Mouse (Mus musculus) frontal cortex, adult 2 months (tissue): Measurements from ENCODE around the gene Efna1. TPM values are rescaled to one million over a fixed set of nuclear protein-coding genes. Genes with fewer than 3 reads are reported as not detected.

Experiments used
- DNase-seq, 2 experiments: peaks; one replicate each; pipeline ENCODE4 v3.0.0; 2022; ENCODE audit warnings: low spot score in 1 of 2; ENCODE audit errors: extremely low spot score in 1 of 2
- polyA plus RNA-seq: library from polyadenylated mRNA; depleted of rRNA; stranded (reverse); fragments of >200 nt; gene quantifications from 2 replicates; pipeline ENCODE4 v1.2.3, GENCODE M21; 2012

Efna1 gene
- polyA plus RNA-seq, 1 experiment = 7.9 TPM

DNA sequence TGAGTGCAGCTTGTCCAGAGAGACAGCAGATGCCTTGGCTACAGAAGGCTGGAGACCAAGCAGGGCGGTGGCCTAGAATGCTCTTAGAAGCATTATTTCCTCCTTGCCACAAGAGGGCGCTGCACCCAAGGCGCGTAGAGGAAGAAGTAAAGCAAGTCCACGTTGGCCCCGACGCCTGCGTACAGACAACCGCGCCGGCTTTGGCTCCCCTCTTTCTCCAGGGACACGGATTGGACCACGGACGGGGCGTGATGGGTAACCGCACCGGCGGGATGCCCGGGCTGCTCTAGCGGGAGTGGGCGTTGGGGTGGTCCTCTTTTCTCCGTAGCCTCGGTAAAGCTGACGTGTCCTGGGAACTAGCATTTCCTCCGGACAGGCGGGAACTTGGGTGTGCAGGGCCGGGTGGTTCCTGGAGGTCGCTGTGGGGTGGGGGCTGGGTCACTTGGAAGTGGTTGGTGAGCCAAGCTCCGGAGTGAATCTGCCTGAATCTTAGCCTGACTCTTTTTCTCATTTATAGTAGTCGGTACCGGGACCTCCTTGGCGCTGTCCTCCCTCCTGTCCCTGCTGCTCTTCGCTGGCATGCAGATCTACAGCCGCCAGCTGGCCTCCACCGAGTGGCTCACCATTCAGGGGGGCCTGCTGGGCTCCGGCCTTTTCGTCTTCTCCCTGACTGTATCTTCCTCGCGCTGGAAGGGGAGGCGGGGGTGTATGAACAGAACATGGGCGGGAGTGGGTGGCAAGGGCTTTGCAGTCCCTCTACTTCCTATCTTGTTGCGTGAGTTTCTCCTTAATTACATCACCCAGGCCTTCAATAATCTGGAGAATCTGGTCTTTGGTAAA is 34.5 kb downstream of the Efna1 start, which contains the start of gene Trim46:
TSS of gene Trim46 (minus strand) at position 49 of the 840 bp plus-strand sequence.
- peak; percentile 88 to 93 for DNase-seq

DNA sequence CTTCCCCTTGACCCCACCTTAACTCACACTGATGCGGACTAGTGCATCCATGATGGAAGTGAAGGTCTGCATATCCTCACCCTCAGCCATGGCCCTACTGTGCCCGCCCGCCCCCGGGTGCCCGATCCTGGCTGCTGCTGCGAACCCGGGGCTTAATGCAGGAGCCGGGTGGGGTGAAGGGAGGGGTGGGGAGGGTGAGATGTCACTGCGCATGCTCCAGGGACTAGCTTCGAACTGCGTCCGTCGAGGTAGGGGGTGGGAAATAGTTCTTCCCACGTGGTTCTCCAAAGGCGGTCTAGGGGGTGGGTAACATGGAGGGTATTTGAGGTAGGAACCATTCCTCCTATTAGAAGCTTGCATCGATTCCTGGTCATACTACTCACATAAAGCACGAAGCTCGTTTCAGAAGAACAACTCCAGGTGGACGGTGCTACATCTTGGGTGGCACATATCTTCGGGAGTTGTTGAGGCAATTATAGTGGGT is 35.2 kb downstream of the Efna1 start, which contains the start of gene Krtcap2:
TSS of gene Krtcap2 (plus strand) at position 279 of the 484 bp plus-strand sequence.
- peak; percentile 62 to 82 for DNase-seq

DNA sequence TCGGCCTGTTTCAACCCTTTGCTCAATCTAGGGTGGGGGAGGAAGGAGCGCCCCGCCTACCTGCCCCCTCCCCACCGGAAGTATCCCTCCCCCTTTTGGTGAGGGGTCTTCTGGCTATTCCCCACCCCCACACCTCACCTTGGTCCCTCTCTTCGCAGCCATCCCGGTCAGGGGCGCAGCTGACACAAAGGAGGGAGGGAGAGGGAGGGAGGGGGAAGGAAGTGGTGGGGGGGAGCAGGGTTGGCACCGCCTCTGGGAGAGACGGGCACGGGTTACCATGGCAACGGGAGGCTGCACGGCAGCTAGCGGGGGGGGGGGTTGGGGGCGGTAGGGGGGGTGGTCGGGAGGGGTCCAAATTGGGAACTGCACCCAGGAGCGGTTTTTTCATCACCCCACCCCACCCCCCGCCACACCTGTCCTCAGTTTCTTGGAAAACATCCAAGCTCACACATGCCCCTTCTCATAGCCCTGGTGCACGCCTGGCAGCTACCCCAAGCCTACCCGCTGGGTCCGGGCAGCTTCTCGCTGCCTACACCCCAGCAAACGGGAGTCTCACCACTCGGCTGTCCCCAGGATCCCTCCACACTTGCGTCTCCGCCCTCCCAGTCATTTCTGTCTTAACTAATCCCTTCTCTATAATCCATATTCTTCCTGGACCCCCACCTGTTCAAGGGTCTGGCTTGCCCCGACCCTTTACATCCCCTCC is 35.8 kb downstream of the Efna1 start:
- DNase-seq = peak in 1 of 2 experiments; percentile 75

DNA sequence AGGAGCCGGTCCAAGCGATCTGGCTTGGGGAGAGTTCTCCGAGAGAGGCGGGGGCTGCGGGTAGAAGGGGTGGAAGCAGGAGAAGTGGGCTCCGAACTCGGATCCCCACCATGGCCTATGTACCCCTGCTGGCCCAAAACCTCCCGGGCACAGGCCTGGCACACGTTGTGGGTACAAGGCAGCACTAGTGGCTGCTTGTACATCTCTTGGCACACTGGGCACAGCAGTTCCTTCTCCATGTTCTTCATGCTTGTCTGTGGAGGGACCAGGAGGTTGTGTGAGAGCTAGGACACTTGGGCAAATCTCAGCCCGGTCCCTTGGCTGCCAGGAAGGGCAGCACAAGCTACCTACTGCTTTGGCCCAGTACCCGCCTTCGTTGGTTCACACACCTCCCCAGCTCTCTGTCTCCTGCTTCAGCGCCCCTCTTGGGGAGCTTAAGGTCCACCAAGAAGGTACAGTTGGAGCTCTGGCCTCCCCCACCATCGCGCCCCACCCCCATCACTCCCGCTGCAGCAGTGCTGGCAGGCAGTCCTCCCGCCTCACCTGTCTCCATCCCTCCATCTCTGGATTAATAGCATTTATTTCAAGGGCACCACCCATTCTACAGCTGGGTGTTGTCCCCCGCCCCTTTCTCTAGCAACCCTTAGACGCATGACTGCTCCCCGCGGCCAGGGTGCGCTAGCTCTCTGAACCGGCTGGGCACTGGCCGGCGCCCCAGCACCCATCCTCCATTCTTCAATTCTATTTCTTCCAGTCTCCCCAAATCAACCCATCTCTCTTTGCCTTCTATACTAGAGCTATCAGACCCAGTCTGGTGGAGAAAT is 36.6 kb downstream of the Efna1 start:
- no peak for DNase-seq

DNA sequence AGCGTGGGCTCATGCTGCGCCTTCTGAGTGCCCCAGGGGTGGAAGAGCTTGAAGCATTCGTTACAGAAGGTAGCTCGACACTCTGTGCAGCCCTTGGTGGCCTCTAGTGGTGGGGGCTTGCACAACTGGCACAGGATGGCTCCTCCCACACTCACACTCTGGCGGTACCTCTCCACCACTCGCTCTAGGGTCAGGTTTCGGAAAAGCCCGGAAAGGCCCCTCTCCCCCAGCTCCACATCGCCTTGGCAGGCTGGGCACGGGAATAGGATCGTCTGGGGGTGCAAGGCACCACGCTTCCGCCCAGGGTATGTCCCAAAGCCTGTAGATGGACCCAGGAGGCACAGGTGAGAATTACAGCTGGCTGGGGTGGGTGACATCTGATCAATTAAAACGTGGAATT is 37.3 kb downstream of the Efna1 start:
- DNase-seq = no peak

DNA sequence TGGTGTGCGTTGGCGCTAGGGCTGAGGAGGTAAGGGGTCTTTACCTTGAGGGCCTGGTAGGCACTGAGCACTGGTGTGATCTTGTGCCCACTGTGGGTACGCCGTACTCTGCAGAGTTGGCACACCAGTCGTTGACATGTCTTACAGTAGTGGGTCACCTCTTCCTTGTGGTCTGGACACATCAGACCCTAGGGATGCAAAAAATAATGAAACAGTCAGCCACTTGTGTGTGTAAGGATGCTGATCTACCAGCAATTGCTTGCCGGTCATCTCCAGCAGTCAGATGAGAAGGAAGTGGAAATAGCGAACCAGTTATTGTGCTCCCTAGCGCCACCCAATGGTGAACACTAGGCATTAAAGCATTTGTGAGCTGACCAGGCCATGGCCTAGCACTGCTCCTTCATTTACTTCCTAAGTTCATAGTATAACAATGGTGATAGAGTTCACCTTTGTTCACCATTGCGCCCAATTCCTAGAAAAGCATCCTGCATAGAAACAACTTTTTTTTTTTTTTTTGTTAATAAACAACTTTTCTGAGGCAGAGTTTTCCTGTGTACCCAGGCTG is 38.5 kb downstream of the Efna1 start:
- peak in 1 of 2 experiments; percentile 79 for DNase-seq

DNA sequence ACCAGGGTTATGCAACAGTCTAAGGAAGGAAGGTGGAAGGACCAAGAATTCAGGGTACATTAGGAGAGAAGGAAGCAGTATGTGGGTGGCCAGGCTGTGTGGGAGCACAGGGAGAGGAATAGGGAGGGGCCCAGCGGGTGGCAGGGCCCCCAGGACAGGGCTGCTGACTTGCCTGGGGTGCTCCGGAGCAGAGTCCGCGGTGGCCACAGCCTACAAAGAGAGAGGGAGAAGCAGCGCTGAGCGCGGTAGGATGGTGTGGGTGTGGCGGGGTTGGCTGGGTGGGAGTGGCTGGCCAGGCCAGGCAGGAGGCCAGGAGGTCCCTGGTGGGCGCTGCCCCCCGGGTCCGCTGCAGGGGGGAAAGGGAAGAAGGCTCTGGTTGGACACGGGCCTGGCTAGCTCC is 42.4 kb downstream of the Efna1 start:
- no peak for DNase-seq

DNA sequence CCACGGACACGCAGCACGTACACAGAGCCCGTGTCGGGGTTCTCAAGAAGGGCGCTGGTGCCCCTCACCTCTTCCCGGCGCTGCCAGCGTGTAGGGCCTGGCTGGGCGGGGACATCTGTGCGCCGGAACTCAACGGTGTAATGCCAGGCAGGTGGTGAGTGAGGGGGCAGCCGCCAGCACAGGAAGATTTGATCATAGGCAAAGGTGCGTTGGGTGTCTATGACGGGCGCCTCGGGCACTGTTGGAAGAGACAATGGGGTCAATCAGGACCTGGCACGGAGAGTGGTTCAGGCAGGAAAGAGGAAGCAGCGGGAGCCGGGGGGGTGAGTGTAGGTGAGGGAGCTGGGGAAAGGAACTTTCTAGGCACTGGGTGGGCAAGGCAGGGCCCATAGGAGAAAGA is 43.3 kb downstream of the Efna1 start:
- DNase-seq = no peak

DNA sequence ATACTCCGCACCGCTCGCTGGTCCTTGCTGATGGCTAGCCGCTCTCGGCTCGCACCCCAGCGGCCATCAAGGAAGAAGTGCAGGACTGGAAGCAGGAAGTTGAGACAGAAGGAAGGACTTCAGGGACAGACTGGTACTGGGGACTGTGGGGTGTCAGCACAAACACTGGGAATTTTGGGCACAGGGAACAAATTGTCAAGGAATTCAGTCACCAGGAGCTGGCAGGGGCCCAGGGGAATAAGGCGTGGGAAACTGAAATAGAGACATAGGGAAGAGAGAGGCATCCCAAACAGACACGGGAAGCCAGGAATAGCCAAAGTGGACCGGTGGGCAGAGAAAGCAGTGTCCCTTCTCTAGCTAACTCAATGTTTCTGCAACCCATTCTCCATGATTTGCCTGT is 44.4 kb downstream of the Efna1 start:
- DNase-seq = peak in 1 of 2 experiments; percentile 57

DNA sequence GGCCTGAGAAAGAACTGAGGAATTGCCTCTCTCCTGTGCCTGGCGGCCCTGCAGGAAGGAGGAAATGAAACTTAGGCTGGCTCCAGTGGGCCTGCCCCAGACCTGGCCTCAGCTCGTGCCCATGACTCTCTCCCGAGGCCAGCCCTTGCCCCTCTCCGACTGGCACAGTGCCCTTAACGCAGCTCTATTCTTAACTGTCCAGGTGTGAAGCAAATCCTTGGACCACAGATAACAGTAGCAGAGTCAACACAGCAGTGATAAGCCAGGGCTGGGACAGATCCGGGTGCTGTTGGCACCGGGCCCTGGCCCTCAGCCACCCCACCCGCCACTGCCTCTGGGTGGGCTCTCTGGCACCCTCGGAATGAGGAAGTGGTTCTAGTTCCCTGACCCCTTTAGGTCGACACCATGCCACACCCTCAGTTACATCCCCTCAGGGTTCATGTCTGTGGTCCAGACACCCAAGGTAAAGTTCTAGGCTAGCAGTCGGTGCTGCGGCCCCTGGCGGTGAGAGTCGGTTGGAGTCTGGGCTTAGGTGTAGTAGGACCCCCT is 47.3 kb downstream of the Efna1 start:
- DNase-seq = no peak

DNA sequence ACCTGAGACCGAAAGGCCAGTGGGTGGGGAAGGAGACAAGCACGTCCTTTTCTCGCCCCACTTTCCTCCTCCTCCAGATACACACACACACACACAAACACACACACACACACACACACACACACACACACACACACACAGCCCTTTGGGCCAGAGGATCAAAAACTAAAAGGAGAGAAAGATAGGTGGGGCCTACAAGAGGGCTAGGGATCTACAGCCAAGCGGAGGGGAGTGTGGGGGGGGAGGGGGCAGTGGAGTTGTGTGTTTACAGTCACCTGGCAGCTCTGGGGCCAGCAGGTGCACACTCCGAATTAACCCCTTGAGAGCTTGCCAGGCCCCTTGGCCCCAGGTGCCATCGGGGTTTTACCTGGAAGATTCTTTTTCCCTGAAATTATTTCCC is 48.3 kb downstream of the Efna1 start:
- DNase-seq = no peak

DNA sequence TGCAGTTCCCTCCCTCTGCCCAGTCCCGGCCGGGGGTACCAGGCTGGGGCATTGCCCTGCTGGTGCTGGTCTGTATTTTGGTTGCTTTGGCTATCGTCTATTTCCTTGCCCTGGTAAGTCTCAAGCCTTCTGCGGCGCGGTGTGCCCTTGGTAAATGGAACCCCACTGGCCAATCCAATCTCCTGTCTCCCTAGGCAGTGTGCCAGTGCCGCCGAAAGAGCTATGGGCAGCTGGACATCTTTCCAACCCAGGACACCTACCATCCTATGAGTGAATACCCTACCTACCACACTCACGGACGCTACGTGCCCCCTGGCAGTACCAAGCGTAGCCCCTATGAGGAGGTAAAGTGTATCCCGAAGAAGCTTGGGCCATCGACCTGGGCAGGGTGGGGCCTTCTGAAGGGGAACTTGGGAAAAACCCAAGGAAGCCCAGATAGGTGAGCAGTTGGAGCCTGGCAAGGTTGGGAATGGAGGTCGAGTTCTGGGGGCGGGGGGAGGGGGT is 49.1 kb downstream of the Efna1 start:
- no peak for DNase-seq

DNA sequence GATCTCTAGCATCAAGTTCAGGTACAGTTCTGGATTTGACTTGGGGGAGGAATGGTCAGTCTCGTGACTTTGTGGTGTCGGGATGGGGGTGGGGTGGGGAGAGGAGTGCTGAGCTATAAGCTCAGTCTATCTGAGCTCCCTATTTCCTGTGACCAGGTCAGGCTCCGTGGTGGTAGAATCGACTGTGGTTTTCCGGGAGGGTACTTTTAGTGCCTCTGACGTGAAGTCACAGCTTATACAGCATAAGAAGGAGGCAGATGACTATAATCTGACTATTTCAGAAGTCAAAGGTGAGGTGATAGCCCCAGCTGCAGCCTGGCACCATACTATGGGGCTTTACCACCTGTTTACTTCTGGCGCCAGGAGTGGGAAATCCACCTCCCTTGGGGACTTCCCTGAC is 49.6 kb downstream of the Efna1 start:
- no peak for DNase-seq

DNA sequence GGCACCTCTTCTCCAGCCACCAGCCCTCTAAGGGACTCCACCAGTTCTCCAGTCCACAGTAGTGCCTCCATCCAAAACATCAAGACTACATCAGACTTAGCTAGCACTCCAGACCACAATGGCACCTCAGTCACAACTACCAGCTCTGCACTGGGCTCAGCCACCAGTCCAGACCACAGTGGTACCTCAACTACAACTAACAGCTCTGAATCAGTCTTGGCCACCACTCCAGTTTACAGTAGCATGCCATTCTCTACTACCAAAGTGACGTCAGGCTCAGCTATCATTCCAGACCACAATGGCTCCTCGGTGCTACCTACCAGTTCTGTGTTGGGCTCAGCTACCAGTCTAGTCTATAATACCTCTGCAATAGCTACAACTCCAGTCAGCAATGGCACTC is 50.4 kb downstream of the Efna1 start:
- DNase-seq = no peak

DNA sequence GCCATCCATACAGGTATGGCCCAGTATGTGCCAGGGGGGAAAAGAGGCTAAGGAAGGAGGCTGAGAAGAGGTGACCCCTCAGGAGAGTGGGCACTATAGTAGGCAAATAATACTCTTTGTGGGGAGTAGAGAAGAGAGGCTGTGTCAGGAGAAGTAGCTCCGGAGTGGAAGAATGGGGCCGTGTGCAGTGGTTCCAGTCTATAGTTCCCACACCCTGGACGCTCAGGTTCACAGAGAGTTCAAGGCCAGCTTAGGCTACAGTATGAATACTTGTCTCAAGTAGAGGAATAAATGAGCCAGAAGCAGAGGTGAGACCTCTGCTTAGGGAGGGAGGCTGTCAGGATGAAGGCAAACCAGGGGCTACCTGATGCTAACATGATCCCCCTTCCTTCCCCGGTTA is 51.7 kb downstream of the Efna1 start:
- DNase-seq = no peak

DNA sequence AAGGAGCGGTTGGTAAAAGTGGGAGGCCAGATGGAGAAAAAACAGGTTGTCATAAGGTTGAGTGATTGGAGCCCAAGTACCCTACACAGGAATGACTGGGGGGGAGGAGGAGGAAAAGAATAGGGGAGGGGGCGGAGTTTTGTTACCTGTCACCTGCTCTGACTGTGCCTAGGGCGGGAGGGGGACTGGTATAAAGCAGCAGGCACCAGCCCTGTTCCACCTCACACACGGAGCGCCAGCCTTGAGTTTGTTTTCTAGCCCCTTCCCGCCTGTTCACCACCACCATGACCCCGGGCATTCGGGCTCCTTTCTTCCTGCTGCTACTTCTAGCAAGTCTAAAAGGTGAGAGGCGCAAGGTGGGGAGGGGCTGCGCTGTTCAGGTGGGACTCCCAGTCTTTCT is 52.1 kb downstream of the Efna1 start, which contains the start of gene Muc1:
TSS of gene Muc1 (plus strand) at position 222 of the 400 bp plus-strand sequence.
- no peak for DNase-seq

DNA sequence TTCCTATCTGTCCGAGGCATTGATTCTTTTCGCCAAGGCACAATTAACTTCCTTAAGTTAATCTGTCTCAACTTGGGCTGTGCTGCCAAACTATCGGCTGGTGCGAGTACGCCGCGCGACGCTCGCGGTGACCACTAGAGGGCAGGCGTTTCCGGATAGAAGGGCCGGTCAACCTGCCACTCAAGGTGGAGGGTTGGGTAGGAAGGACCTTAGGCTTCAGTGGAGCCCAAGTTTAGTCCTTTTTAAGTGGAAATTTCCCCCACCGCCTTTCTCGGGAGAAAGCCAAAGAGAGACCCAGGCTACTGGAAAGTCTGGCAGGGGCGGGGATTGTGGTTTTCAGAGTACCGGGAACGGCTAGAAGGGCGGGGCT is 52.8 kb downstream of the Efna1 start:
- DNase-seq = peak; percentile 55 to 92

DNA sequence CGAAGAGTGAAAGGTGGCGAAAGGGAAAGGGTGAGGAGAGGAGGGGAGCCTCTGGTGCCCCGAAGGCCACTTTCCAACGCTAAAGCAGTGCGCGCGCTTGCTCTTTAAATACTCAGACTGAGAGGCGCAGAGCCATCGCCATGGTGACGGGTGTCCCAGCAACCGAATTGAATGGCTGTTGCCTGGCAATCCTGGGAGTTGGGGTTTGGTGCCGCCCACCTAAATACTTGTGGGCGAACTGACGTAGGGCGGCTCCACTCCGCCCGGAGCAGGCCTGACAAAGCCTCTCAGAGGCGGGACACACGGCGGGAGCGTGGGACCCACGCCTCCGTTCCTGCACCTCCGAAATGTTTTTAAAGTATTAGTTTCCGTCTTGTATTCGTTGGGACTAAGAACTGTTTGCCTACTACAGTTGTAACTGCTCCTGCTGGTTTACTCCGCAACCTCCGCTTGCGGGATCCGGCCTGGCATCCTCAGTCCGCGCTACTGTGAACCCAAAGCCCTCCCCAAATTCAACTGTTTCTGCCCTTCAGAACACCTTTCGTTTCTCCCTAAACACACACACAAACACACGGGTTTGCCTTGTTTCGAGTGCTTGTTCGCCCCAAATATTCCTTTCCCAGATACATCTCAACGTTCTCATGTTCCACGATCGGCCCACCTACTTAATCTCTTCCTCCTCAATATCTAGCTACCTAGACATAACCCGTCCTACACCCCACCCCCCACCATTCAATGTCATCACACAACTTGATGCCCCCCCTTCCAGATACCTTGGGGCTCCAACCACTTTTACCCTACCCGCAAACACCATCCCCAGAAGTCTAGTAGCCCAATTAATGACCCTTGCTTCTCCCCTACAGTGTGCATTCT is 53.4 kb downstream of the Efna1 start:
- peak; percentile 91 to 94 for DNase-seq

DNA sequence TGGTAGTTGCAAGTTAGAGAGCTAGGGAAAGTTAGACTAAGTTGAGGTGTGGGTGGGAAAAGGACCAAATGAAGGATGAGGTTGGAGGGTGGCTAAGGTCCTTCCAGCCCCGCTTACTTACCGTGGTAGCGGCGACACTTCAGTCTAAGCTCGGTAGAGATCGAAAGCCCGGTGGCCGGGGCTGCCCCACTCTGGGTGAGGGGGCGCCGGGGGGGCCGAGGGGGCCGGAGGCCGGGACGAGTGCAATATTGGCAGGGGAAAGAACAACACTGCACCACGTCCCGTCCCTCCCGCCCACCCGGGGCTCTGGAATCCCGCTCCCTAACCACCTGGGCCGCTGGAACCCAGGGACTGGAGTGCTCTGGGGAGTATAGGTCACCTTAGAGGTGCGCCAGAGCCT is 54.0 kb downstream of the Efna1 start, which contains the start of gene Mtx1:
TSS of gene Mtx1 (minus strand) at position 189 of the 400 bp plus-strand sequence.
- no peak for DNase-seq
